Mouse (Mus musculus) right cerebral cortex, postnatal 4 days (tissue): ENCODE results near the gene Rmnd5b.
A peak's percentile ranks its signal among the peaks of the same experiment; 100 is the strongest.
"Not testable (repeated sequence)": the region's sequence is repeated elsewhere in the genome, so short reads cannot be mapped to it uniquely, and the experiment has no call there.

ENCODE experiments used
- DNase-seq: peaks from one replicate; pipeline ENCODE4 v3.0.0-alpha.2; 2022

Gene Rmnd5b

DNA sequence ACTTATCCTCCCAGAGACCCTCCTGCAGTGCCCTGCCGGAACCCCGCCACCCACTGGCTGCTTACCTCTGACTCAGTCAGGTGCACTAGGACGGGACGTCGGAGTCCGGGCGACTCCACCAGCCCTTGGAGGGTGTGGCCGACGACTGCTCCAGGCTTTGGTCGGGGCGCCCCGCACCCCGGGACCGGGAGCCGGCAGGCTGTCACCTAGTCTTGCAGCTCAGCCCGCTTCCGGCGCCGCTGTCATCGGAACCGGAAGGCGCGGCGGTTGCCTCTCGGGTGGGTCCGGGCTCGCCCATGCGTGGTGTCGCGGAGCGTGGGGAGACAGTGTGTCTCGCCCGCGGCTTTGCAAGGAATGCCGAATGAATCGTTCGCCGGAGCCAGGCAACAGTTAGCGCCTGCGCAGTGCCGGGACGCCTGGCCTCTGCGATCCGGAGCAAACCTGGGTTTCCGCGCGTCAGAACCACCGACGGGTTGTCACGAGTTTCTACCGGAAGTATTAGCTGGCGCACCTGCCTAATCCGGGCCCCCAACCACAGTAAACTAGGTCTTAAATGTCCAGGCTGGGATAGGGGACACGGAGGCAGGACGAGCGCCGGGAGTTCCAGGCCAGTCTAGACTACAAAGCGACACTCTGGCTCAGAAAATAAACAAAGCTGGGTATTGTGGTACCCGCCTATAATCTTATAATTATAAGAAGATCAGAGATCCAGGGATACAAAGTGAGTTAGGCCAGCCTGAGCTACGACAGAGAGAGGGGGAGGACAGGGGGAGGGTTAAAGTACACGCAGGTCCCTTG lies at the start of gene Rmnd5b:
Gene Rmnd5b (minus strand): TSS at position 372 of the 798 bp plus-strand sequence.
- DNase-seq, result peak; percentile 94

DNA sequence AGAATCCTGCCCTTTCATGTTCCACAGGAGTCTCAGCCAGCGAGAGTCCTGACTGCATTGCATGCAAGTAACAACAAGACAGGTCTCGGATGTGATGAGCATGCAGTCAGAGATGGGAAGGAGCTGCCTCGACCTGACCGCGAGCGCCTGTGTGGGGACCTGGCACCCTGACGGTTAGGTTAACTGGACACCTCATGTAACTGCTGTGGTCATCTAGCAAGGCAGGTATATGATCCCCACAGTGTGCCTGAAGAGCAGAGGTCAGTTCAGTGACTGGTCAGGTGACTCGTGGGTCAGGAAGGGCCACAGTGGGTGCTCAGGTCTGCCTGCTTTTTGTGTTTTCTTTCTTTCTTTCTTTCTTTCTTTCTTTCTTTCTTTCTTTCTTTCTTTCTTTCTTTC lies 46.3 kb upstream of the Rmnd5b start:
- DNase-seq, result no peak

DNA sequence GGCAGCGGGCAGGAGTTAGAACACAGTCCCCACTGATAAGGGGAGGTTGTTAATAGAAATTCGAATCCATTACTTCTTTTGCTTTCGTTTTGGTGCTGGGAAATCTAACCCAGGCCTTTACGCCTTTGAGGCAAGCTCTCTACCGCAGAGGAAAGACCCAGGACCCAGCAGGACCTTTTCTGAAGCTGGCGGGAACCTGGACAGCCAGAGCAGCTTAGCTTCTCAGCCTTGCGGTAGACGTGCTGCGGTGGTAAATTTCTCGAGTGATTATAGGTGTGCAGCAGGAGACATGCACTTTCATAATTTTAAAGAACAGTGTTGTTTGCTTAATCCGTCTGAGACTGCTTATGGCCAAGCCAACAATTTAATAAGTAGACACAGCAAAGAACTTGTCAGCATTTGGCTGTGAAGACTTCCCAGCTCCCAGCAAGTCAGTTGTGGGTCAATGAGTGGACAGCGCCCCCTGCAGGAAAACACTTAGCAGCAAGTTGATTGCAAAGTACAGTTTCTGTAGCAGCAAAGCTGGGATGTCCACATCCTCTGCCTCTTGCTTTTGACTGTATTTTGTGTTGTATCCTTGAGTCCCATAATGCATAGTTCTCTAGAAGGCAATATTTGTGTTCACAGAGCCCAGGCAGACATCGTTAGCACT lies 45.8 kb upstream of the Rmnd5b start:
- peak; percentile 91 for DNase-seq

DNA sequence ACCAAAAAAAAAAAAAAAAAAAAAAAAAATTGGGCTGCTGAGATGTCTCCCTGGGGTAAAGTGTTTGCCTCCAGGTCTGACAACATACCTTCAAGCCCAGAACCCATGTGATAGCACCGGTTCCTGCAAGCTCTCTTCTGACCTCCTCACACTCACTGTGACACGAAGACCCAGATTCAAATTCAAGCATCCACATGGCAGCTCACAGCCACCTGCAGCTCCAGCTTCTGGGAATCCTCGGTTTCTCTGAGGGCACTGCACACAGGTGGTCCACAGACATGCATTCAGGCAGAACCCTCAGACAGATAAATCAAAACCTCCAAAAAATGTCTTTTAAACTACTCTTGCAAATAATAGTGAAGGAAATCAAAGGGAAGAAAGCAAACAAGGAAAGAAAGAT lies 43.8 kb upstream of the Rmnd5b start:
- DNase-seq, result no peak

DNA sequence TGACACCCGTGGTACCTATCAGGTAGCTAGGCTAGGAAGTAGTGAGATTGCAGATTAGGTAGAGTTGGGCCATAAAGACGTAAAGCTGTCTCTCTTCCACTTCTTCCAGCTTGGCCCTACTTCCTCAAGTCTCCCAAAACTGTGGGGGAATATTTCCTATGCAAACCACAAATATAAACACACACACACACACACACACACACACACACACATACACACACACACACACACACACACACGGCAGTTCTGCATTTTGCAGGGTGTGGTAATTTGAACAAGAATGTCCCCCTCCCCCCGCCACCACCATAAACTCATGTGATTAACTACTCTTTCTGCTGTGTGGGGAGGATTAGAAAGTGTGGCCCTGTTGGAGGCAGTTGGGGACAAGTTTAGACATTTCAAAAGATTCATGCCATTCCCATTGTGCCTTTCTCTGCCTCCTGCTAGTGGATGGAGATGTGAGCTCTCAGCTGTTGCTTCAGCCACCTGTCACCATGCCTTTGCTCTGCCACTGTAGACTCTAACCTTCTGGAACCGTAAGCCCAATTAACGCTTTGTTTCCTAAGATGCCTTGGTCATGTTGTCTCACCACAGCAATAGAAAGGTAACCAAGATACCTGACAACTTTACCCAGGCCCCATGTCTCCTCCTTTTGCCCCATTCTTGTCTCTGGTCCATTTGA lies 42.2 kb upstream of the Rmnd5b start:
- DNase-seq, result no peak

DNA sequence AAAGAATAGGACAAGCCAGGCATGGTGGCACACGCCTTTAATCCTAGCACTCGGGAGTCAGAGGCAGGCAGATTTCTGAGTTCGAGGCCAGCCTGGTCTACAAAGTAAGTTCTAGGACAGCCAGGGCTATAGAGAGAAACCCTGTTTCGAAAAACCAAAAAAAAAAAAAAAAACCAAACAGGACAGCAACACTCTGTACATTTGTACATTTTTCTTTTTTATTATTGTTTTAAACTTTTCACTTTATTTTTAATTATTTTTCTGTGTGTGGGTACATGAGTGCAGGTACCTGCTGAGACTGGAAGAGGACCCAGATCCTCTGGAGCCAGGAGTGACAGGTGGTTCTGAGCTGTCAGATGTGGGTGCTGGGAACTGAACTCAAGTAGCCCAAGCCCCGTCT lies 39.7 kb upstream of the Rmnd5b start:
- DNase-seq, result no peak

DNA sequence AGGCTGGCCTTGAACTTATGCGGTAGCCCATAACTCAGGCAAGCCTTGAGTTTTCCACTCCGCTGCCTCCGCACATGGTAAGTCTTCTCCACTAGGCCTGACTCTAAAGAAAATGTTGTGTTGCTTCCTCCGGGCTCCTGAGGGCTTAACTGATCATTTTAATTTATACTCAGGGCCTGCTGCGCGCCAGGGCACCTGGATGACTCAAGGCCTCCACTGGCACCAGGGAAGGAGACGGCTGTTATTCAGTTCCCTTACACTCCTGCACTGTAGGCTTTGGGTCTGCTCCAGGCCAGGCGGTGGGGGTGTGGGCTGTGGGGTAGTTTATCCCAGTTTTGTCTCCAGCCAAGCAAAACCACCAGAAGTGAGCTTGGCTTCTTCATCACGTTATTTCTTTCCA lies 37.6 kb upstream of the Rmnd5b start:
- no peak for DNase-seq

DNA sequence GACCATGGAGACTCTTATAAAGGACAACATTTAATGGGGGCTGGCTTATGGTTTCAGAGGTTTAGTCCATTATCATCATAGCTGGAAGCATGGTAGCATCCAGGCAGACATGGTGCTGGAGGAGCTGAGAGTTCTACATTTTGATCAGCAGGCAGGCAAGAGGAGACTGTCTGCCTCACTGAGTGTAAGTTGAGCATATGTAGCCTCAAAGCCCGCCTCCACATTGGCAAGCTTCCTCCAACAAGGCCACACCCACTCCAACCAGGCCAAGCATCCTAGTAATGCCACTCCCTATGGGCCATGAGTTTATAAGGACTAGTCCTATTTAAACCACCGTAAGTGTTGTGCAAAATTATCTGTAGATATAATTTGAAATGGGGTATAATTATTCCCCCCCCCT lies 35.7 kb upstream of the Rmnd5b start:
- DNase-seq, result no peak

DNA sequence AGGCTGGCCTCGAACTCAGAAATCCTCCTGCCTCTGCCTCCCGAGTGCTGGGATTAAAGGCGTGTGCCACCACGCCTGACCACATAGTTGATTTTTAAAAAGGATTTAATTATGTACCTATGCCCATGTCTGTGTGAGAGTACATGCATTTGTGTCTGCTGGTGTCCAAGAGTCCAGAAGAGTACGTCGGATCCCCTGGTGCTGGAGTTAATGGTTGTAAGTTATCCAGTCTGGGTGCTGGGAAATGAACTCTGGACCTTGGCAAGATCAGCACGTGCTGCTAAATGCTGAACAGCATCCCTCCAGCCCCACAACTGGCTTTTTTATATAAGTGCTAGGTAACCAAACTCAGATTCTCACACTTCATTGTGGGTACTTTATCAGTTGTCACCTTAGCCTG lies 35.1 kb upstream of the Rmnd5b start:
- DNase-seq, result no peak

DNA sequence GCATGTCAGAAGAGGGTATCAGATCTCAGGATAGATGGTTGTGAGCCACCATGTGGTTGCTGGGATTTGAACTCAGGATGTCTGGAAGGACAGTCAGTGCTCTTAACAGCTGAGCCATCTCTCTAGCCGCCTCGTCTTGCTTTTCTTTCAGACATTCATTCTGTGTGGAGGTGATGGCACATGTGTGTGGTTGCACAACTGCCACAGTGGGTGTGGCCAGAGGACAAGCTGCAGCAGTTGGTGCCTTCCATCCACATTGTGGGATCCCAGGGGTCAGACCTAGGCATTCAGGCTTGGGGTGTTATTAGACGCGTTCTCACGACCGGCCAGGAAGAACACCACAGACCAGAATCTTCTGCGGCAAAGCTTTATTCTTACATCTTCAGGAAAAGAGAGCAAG lies 29.1 kb upstream of the Rmnd5b start:
- DNase-seq, result not testable (repeated sequence)

DNA sequence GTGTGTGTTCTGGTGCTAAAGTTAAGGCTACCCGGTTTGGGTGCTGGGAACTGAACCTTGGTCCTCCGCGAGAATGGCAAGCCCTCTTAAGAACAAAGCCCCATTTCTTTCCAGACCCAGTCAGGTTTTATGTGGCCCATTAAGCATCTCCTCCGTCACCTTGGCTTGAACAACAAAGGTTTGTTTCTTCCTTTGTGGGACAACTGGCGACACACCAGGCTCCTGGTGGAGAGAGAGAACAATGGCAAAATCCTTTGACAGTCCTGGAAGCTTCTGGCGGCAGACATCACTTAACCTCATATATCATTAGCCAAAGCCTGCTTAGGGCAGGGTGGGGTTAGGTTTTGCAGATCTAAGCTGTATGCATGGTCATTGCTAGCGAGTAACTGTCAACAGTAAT lies 26.9 kb upstream of the Rmnd5b start:
- no peak for DNase-seq

DNA sequence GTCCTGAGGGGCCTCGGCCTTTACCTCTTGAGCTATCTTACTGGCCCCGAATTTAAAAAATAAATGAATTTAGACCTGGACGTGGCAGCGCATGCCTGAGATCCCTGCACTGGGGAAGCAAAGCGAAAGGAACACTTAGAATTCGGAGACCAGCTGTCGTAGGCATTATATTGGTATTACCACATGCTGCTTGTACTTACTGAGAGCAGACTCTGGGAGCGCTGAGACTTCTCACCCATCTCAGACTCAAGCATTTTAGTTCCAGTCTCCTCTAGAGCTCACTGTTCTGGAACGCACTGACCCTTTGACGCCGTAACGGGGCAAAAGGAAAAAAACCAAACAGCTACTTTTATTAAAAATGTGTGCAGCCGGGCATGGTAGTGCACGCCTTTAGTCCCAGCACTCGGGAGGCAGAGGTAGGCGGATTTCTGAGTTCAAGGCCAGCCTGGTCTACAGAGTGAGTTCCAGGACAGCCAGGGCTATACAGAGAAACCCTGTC lies 26.2 kb upstream of the Rmnd5b start:
- no peak for DNase-seq

DNA sequence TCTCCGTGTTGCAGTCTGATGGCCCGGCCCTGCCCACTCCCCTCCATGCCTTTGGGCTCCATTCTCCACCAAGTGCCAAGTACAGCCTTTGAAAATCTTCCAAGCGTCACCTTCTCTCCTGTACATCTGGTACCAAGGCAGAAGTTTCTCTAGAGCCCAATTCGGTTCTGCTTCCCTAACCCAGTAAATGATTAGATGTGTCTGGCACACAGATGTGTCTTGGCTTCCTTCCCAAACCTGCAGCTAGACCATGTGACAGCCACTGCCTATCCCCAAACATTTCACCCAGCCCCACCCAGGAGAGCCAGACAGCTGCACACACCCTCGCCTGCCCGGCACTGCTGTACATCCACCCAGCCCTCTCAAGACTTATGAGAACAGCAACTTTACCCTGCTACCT lies 23.0 kb upstream of the Rmnd5b start:
- no peak for DNase-seq

DNA sequence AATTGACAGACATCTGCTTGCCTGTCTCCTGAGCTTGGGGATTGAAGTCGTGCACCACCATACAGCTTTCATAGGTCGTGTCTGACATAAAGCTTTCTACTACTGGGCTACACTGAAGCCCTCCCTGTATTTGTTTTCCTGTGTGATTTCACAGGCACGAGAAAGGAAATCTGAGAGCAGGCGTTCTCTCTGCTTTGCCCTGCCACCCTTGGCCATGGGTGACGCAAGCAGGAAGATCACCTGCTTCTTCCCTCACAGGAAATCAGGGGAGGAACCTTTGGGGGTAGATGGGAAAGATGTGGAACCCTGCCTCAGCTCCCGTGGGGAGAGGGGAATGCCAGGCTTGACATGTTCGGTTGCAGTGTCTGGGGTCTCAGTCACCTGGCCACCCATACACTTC lies 22.6 kb upstream of the Rmnd5b start:
- DNase-seq, result no peak

DNA sequence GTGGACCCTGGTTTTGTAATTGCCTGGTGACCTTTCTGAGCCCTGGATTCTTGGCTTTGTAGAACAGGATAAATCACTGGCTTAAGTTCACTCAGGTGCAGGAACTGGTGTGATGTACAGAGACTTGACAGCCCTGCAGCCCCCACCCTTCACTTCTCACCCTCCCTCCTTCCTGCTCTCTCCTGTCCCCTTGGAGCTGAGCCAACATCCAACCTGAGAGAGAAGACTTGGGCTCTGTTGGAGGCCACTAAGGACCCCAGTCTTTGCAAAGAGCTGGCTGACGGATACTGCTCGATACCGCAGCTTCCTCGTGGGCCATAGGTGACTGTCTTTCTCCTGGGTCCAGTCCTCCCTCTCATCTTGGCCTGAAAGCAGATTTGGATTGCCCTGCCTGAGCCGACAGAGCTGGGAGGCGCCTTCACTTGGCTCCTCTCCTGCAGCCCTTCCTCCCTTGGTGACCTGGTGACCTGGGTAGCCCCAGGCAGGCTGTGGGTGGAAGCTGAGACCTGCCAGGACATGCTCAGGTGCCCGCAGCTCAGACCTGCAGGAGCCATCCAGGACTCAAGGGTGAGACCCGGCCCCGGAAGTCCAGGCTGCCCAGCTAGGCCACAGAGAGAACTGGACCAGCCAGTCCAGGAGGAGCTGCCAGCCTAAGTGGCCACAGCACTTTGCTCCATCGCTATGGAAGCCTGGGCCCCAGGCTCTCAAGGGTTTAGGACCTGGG lies 21.3 kb upstream of the Rmnd5b start:
- no peak for DNase-seq

DNA sequence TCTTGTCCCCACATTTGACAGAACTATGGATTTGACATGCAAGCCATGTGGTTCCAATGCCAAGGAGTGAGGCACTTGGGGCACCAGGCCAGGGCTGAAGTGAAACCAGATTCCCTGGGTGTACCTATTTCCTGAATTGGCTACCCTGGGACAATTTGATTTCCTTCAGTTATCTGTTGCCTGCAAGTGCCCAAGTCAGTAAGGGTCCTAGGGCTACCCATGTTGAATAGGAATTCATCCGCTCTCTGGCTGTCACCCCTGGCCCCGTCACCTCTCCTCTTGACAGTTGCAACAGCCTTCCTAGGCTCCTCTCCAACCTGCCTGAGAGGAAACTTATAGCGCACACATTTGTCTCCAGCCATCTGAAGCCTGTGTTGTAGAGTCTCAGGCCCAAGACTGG lies 19.2 kb upstream of the Rmnd5b start:
- DNase-seq, result no peak

DNA sequence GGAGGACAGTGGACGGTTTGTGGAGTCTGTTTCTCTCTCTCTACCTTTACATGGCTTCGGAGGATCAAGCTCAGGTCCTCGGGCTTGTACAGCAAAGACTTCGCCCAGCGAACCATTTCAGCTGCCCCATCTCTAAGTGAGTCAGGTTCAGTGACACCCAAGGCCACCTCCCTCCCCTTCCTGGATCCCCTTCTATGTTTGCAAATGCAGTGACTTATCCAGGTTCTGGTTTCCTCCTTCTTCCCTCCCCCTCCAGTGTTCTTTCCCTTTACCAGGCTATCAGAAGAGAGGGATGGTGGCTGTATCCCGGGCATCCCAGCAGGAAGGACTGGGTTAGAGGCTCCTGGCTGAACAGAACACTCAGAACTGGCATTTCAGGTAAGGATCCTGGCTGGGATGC lies 18.0 kb upstream of the Rmnd5b start:
- DNase-seq, result no peak

DNA sequence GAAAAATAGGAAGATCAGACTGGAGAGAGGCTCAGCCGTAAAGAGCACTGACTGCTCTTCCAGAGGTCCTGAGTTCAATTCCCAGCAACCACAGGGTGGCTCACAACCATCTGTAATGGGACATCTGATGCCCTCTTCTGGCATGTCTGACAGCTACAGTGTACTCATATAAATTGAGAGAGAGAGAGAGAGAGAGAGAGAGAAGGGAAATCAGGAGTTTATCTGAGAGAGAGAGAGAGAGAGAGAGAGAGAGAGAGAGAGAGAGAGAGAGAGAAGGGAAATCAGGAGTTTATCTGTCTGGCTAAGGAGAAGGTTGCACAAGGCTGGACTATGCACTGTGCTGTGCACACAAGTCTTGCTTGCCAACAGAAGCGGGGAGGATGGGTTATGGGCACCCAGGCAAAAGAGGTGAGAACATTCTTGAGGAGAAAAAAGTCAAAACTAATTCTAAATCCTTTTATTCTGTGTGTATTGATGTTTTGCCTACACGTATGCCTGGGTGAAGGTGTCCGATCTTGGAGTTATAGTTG lies 17.3 kb upstream of the Rmnd5b start:
- no peak for DNase-seq

DNA sequence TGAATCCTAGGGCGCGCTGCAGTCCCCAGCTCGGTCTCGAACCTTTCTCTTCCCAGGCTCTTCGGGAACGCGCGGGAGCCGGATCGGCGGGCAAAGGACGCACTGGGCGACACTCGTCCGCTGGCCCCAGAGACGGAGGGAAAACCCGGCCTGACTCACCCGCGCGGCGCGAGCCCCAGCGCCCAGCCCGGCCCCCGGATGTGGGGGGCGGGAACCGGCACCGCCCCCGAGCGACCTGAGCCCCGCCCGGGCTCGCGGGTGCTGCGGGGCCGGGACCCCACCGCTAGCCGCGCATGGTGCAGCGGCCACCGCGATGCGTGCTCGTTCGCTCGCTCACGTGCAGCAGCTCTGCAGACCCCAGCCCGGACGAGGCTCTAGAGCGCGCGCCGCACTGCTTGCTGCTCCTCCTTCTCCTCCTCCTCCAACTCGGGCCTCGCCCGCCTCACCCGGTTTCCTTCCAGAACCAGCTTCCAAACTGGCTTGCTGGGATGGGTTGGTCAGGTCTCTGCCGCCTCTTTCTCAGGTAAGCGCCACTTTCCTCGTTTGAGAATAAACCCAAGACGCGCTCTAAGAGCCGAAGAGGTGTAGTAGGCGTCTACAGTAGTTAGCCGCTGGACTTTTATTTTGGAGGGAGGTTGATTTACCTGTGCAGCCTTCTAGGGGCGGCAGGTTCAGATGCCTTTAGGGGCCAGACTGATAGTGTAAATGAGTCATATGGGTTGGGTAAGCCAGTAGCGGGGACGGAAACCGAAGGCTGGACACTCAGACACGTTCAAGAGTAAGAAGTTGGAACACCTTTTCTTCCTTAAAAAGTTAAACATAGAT lies 15.2 kb upstream of the Rmnd5b start, which contains the start of the genes N4bp3 and D930048N14Rik:
Gene N4bp3 (minus strand): TSS at position 152 of the 825 bp plus-strand sequence.
Gene D930048N14Rik (plus strand): TSS at position 264 of the 825 bp plus-strand sequence.
- peak; percentile 59 for DNase-seq

DNA sequence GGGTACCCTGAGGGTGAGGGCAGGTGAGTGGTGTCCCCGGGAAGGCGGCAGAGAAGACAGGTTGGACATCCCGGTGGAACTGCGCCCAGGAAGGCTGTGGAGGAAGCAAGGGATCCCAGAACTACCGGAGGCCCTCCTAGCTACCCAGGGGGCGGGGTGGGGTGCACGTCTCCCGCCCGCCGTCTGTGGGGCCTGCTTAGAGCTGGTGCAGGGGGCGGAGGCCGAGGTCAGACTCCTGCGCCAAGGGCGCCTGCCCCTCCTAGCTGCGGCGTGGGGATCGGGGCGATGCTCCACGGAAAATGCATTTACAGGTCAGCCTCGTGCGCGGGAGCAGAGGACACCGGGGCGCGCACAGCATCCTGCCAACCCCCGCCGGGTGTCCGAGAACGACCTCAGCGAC lies 14.6 kb upstream of the Rmnd5b start:
- DNase-seq, result peak; percentile 26

DNA sequence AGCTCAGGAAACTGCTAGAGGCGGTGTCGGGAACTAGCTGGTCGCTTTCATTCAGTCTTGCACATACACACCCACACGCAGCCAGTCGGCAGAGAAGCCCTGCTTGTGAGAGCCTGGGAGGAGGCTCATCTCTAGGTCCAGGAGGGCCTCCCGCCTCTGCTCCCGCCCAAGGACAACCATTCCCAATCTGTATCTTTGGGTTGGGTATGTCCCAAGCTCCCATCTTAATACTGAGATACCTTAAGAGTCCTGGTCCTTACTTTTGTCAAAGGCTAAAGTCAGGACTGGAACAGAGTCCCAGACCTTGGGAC lies 14.1 kb upstream of the Rmnd5b start:
- peak; percentile 33 for DNase-seq
